Mouse (Mus musculus) hematopoietic multipotent progenitor cell, adult 10-12 weeks (in vitro differentiated cells): Measurements from ENCODE around the gene Gas2l3. TPM values are rescaled to one million over a fixed set of nuclear protein-coding genes. Genes with fewer than 3 reads are reported as not detected.

Experiments used
- polyA plus RNA-seq: library from polyadenylated mRNA; stranded (reverse); fragments of >175 nt; gene quantifications from 2 replicates; pipeline ENCODE4 v1.2.3, GENCODE M21; 2012; ENCODE audit warnings: low replicate concordance

The Gas2l3 gene
- polyA plus RNA-seq: 0.34 and 0.38 TPM in 2 replicates

DNA sequence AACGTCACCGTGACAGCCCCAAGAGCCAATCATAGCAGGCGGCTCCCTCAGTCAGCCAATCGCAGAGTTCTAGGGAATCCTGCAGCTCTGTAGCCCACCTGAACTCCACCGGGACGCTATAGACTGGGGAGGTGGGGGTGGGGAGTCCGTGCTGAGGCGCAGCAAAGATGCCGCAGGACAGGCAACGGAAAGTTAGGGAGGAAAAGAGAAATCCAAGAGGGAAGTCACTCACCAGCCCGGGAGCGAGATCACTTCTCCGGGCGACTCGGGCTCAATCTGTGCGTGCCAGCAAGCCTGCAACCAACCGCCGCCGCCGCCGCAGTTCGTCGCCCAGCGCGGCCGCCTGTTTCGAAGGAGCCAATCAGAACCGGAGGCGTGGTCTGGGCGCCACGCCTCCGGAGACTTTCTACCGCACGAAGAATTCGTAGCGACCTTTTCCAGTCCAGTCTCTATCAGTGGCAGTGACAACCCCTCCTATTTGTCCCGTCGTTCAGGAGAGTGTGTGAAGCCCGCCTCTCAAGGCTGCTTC lies at the start of gene Gas2l3:
Gene Gas2l3, minus strand, starts transcription at position 345 of the 529 bp plus-strand sequence.

Other genes starting within 250 kb of the Gas2l3 start
- not detected in 2 replicates for gene Ano4, start 99.2 kb downstream of the Gas2l3 start, polyA plus RNA-seq
- 0.09 and 0.13 TPM in 2 replicates for gene Nr1h4, start 89.6 kb upstream of the Gas2l3 start, polyA plus RNA-seq
- gene Slc17a8, start 177.3 kb upstream of the Gas2l3 start, polyA plus RNA-seq: not detected in 2 replicates
- gene Scyl2, start 242.3 kb upstream of the Gas2l3 start, polyA plus RNA-seq: 6.0 and 12.1 TPM in 2 replicates